Comparison of ENCODE assay signal across 10 mouse cellular contexts in the genomic region with DNA sequence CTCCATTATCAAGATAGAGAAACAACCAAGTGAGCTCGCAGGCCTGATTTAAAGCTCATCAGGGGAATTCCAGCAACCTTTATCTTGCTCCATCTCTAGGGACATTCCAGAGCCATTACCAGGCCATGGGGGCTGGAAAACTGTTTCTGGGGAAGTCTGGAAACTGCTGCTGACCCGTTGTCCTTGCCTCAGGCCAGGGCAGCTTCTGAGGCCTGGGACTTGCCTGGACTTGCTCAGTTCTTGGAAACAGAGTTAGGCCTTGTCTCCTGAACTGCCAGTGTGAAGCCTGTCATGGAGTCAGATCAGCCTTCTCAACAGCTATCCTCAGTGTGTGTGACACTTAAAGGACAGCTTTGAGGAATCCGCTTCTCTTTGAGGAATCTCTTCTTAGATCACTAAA. TPM values are rescaled to one million over a fixed set of nuclear protein-coding genes. Genes with fewer than 3 reads are reported as not detected.
DNase-seq lines count a peak whose midpoint lies in the region; ATAC-seq and TF ChIP-seq lines count a peak whose summit lies in the region.
"Had no signal": no experiment of that assay in that cellular context is flagged by ENCODE, and none has a peak within 500 bp of the region (broad histone marks: within the 10 kb centered on the region; RNA-seq: fewer than 3 reads in every experiment).

No protein-coding gene starts in this region.

- peak; percentile 67 for DNase-seq in kidney, adult 11 months
- DNase-seq in kidney, adult 18-20 months = no peak
- DNase-seq in MN1 (ENCODE audit: low spot score) = peak; percentile 87
- peak; percentile 39 for DNase-seq in embryo, embryonic 11 days
- DNase-seq in kidney, postnatal 36 days = peak; percentile 53 to 66
- no peak for DNase-seq in layer of hippocampus, adult 9-11 months
- DNase-seq in left cerebral cortex, adult 2 months (ENCODE audit: extremely low spot score in 1 of 2, low spot score in 2 of 2) = no peak
- DNase-seq in liver, embryonic 11.5 days (ENCODE audit: low spot score) = no peak
- DNase-seq: midbrain, embryonic 14.5 days; thymus, postnatal 25 days had no signal

- H3K36me3 ChIP-seq in liver, embryonic 11.5 days (ENCODE audit: control insufficient read depth, insufficient read depth, low read length) = peaks cover 5% of the 10 kb centered on the region; the same call in 1 of the 2 replicates

- no peak overlapping the region for H3K4me3 ChIP-seq in left cerebral cortex, adult 2 months
- no peak overlapping the region for H3K4me3 ChIP-seq in liver, embryonic 11.5 days (ENCODE audit: low read depth, low read length)

- H3K4me1 ChIP-seq in liver, embryonic 11.5 days (replicated peaks; ENCODE audit: control insufficient read depth, insufficient read depth, low read length) = no peaks in the 10 kb centered on the region

- 55% methylated on average over 3 of the region's 3 CpGs for WGBS in liver, embryonic 11.5 days

- H3K27me3 ChIP-seq in liver, embryonic 11.5 days (replicated peaks; ENCODE audit: control insufficient read depth, insufficient read depth, low read length) = no peaks in the 10 kb centered on the region

- H3K27ac ChIP-seq in left cerebral cortex, adult 2 months = no peak overlapping the region
- no peak overlapping the region for H3K27ac ChIP-seq in liver, embryonic 11.5 days (ENCODE audit: low read depth, low read length)

- no peak overlapping the region for H3K9ac ChIP-seq in liver, embryonic 11.5 days (ENCODE audit: low read depth, low read length)

- H3K9me3 ChIP-seq in liver, embryonic 11.5 days (ENCODE audit: control insufficient read depth, low read length) = no peaks in the 10 kb centered on the region

- ATAC-seq in liver, embryonic 11.5 days (replicated peaks; ENCODE audit: low FRiP score) = no peak

- H3K4me2 ChIP-seq in liver, embryonic 11.5 days = no peak overlapping the region

- no peak for TF ChIP-seq CTCF in left cerebral cortex, adult 2 months (IDR thresholded peaks at IDR 0.05)

- intact Hi-C loops in left cerebral cortex, adult 2 months (cut with DNase I) = no loop called here

RNA-seq across cellular contexts. Expression of a gene that starts 13.8 kb away (rescaled TPM):
- 1 to 10 TPM; 5.9 to 8.7 TPM for total RNA-seq in left cerebral cortex, adult 2 months (2021)
- polyA plus RNA-seq in liver, embryonic 11.5 days (2014; fragmentation: Nextera tagmentation; extraction: Ambion mirVana) = 0.82 and 2.6 TPM in 2 replicates

RNA-seq across cellular contexts. Expression of a gene that starts 39.9 kb away (rescaled TPM):
- total RNA-seq in left cerebral cortex, adult 2 months (2021) = 10 to 100 TPM; 11.1 to 11.5 TPM
- polyA plus RNA-seq in liver, embryonic 11.5 days (2014; fragmentation: Nextera tagmentation; extraction: Ambion mirVana) = 4.4 and 5.6 TPM in 2 replicates

RNA-seq across cellular contexts. Expression of a gene that starts 41.5 kb away (rescaled TPM):
- total RNA-seq in left cerebral cortex, adult 2 months (2021) = 10 to 100 TPM; 63.1 to 67.0 TPM
- polyA plus RNA-seq in liver, embryonic 11.5 days (2014; fragmentation: Nextera tagmentation; extraction: Ambion mirVana) = 22.3 and 25.4 TPM in 2 replicates

RNA-seq across cellular contexts. Expression of a gene that starts 41.5 kb away (rescaled TPM):
- 100 to 1,000 TPM; 474 to 490 TPM for total RNA-seq in left cerebral cortex, adult 2 months (2021)
- 176 and 177 TPM in 2 replicates for polyA plus RNA-seq in liver, embryonic 11.5 days (2014; fragmentation: Nextera tagmentation; extraction: Ambion mirVana)

Comparison
In these comparisons a context has a peak if more than half of its experiments do, and no peak if none do; other contexts are left out.
1. DNase-seq: peak in kidney, adult 11 months (single experiment), MN1 (single experiment), embryo, embryonic 11 days (single experiment) and kidney, postnatal 36 days (2 of 2); none in kidney, adult 18-20 months (single experiment), layer of hippocampus, adult 9-11 months (single experiment), left cerebral cortex, adult 2 months (0 of 2) and liver, embryonic 11.5 days (single experiment).